Mouse (Mus musculus) heart, adult 2 months (tissue): ENCODE data around the gene Gm49337.

Source experiments
- CTCF ChIP-seq: fragments of 200-600 bp; IDR thresholded peaks from 2 replicates; pipeline ENCODE4 v1.8.1; 2022; ENCODE audit warnings: antibody characterized with exemption, mild to moderate bottlenecking, moderate library complexity
- EP300 ChIP-seq: fragments of 200-500 bp; IDR thresholded peaks from 2 replicates; pipeline ENCODE4 v1.6.1; 2011; ENCODE audit warnings: low read depth, low read length, control low read depth; ENCODE audit not compliant: insufficient read depth
- POLR2A ChIP-seq: fragments of 200-500 bp; IDR thresholded peaks from 2 replicates; pipeline ENCODE4 v1.6.1; 2011; ENCODE audit warnings: mild to moderate bottlenecking, low read depth, low read length, control low read depth; ENCODE audit not compliant: insufficient read depth

DNA sequence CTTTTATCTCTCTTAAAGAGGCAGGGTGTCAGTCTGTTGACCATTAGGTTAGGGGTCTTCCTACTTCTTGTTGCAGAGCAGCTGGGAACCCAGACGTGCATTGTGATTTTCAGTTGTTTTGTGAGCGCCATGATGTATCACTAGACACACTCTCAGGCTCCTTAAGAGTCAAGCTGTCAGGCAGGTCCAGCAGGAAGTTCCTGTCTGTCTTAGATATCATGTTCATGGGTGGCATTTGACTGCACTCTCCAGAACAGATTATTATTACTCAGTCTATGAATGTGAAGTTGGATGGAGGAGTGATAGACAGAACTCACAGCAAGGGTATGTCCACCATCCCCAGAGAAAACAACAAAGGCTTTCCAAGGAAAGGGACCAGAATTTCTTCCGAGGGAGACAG, 31.2 kb downstream of the Gm49337 start:
- no peak for TF ChIP-seq CTCF
- TF ChIP-seq EP300 = no peak
- no peak for TF ChIP-seq POLR2A
